Mouse (Mus musculus) thymus, postnatal 14 days (tissue): ENCODE data around the gene Iqch.
A peak's percentile ranks its signal among the peaks of the same experiment; 100 is the strongest.
"Not testable (repeated sequence)": the region's sequence is repeated elsewhere in the genome, so short reads cannot be mapped to it uniquely, and the experiment has no call there.

Experiments
- DNase-seq: peaks from one replicate; pipeline ENCODE4 v3.0.0; 2021

Iqch gene

GRCm38 (mm10) chr9:63556316-63556715, 46.0 kb downstream of the Iqch start:
- DNase-seq: no peak

GRCm38 (mm10) chr9:63555460-63555990, 46.8 kb downstream of the Iqch start:
- DNase-seq: peak; percentile 21

GRCm38 (mm10) chr9:63553628-63554027, 48.7 kb downstream of the Iqch start:
- no peak for DNase-seq

- not testable (repeated sequence) for DNase-seq
Observed at GRCm38 (mm10) chr9:63550701-63551100, 51.6 kb downstream of the Iqch start.

- no peak for DNase-seq
Observed at GRCm38 (mm10) chr9:63548966-63549365, 53.3 kb downstream of the Iqch start.

- no peak for DNase-seq
Observed at GRCm38 (mm10) chr9:63541926-63542325, 60.4 kb downstream of the Iqch start.

- DNase-seq: no peak
Observed at GRCm38 (mm10) chr9:63541301-63541700, 61.0 kb downstream of the Iqch start.

GRCm38 (mm10) chr9:63537489-63537888, 64.8 kb downstream of the Iqch start:
- no peak for DNase-seq

- DNase-seq: no peak
Observed at GRCm38 (mm10) chr9:63535042-63535441, 67.3 kb downstream of the Iqch start.

GRCm38 (mm10) chr9:63534371-63534780, 67.9 kb downstream of the Iqch start:
- DNase-seq: no peak

- no peak for DNase-seq
Observed at GRCm38 (mm10) chr9:63532966-63533711, 69.2 kb downstream of the Iqch start.

- DNase-seq: no peak
Observed at GRCm38 (mm10) chr9:63523937-63524253, 78.4 kb downstream of the Iqch start.

GRCm38 (mm10) chr9:63523251-63523936, 78.9 kb downstream of the Iqch start:
- no peak for DNase-seq

- peak; percentile 59 for DNase-seq
Observed at GRCm38 (mm10) chr9:63512851-63513250, 89.4 kb downstream of the Iqch start.

GRCm38 (mm10) chr9:63511034-63511433, 91.3 kb downstream of the Iqch start:
- DNase-seq: no peak

- DNase-seq: peak; percentile 71
Observed at GRCm38 (mm10) chr9:63507110-63507509, 95.2 kb downstream of the Iqch start.

- peak; percentile 75 for DNase-seq
Observed at GRCm38 (mm10) chr9:63503890-63504289, 98.4 kb downstream of the Iqch start.

GRCm38 (mm10) chr9:63501516-63501915, 100.8 kb downstream of the Iqch start:
- no peak for DNase-seq

GRCm38 (mm10) chr9:63499912-63500311, 102.4 kb downstream of the Iqch start:
- DNase-seq: no peak

- no peak for DNase-seq
Observed at GRCm38 (mm10) chr9:63495786-63496185, 106.5 kb downstream of the Iqch start.

GRCm38 (mm10) chr9:63493746-63494145, 108.5 kb downstream of the Iqch start:
- DNase-seq: no peak

- peak; percentile 49 for DNase-seq
Observed at GRCm38 (mm10) chr9:63492291-63492690, 110.0 kb downstream of the Iqch start.

GRCm38 (mm10) chr9:63490521-63491307, 111.6 kb downstream of the Iqch start:
- DNase-seq: no peak
